Mouse (Mus musculus): ENCODE measurements at regions not wholly inside any gene's neighbourhood (a gene's known extent, or its start where the extent isn't known, plus 50 kb on each side); places are given as distances from the start of the nearest gene placed in this dataset.

DNA sequence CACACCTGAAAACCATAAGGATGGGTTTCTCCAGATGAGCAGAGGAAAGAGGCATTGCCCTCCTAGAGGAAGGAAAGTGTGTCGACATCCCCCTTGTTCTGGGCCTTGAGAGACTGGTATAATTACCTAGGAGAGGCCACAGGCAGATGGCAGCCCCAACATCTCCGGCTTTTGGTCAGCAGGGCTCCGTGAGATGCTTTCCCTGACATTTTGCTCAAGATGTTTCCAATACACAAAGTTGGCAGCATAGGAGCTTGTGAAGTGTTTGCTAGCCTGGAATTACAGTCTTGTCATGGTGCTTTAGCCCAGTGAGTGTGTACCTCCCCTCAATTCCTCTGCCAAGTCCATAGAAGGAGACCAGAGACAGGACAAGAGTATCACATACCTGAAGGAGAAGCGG, 299.5 kb downstream of the Pdcd6ip start:
- H3K9me3 ChIP-seq, result no peaks in the 10 kb centered on the region
- no peaks in the 10 kb centered on the region for H3K4me1 ChIP-seq
- 90% methylated on average over 4 of the region's 4 CpGs for WGBS
- H3K27ac ChIP-seq, result no peak overlapping the region
- H3K27me3 ChIP-seq (ENCODE audit: poor library complexity, severe bottlenecking), result no peaks in the 10 kb centered on the region
- H3K4me3 ChIP-seq, result no peak overlapping the region
- H3K36me3 ChIP-seq (replicated peaks), result no peaks in the 10 kb centered on the region
- DNase-seq (ENCODE audit: extremely low spot score, low spot score), result no peak

DNA sequence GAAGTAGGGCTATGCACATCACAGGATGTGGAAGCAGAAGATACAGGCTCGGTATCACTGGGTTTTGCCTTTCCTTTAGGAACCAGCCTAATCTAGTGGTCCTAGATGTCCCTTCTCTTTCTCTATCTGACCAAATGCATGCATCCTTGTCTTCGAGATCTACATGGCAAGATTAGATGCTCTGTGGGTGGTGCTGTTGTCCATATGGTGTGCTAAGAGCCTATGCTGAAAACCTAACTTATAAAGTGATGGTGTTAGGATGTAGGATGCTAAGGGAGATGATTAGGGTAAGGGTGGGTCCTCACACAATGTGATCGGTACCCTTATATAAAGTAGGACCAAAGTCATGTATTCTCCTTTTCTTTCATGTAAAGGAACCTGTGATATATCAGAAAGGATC, 313.7 kb downstream of the Pdcd6ip start:
- no peaks in the 10 kb centered on the region for H3K4me1 ChIP-seq
- DNase-seq (ENCODE audit: extremely low spot score, low spot score), result no peak
- H3K9me3 ChIP-seq, result no peaks in the 10 kb centered on the region
- no peak overlapping the region for H3K27ac ChIP-seq
- no peaks in the 10 kb centered on the region for H3K36me3 ChIP-seq (replicated peaks)
- no peak overlapping the region for H3K4me3 ChIP-seq
- WGBS, result 89% methylated on average over 3 of the region's 3 CpGs
- no peaks in the 10 kb centered on the region for H3K27me3 ChIP-seq (ENCODE audit: poor library complexity, severe bottlenecking)

DNA sequence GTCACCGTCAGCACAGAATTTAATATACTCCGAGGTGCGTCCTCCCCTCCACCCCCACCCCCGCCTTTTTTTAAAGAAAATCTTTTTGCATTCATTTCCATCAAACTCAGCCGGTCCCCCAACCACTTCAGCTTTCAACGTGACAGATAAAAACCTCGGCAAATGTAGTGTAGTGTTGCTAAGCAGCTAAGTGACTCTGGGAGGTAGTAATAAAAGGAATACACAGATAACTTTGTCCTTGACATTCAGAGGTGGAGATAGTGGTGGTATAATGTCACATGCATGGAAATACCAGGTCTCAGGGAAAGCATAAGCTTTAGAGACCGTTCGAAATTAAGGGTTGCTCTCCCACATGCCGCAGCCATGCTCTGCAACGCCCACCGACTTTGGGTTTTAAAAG, 320.7 kb downstream of the Pdcd6ip start:
- Histone ChIP-seq H3K4me1 (peaks cover 14% of the 10 kb centered on the region), H3K27ac (no peak overlapping the region), H3K4me3 (no peak overlapping the region), H3K9me3 (no peaks in the 10 kb centered on the region), H3K27me3 (ENCODE audit: poor library complexity, severe bottlenecking) (no peaks in the 10 kb centered on the region), H3K36me3 (replicated peaks) (no peaks in the 10 kb centered on the region)
- DNase-seq (ENCODE audit: extremely low spot score, low spot score), result no peak
- WGBS, result 90% methylated on average over 12 of the region's 12 CpGs

DNA sequence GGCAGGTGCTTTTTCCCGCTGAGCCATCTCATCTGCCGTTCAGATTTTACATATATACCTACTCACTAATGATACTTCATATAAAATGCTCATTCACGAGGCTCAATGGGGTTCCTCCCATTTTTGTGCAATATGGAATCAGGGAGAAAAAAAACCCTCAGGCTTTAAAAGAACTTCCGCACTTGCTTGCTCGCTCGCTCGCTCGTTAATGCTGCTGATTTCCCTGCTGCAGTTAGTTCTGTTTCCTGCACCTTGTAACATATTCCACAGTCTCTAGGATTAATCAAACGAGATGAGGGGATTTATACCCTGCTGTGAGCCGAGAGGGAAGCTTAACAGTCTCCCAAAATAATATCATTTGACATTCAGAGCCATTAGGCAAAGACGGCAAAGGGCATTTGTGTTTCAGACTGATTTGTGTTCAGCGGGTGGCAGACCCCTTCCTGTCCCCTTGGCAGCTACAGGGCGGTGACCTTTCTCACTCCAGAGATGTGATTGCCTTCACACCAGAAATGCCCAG, 326.4 kb downstream of the Pdcd6ip start:
- Histone ChIP-seq H3K36me3 (replicated peaks) (no peaks in the 10 kb centered on the region), H3K4me1 (peaks cover 27% of the 10 kb centered on the region), H3K4me3 (peak overlapping the region; percentile 33), H3K27ac (0 out of 2 replicates have a peak overlapping the region, but pooled peaks have one; percentile 3), H3K9me3 (no peaks in the 10 kb centered on the region), H3K27me3 (ENCODE audit: poor library complexity, severe bottlenecking) (no peaks in the 10 kb centered on the region)
- peak; percentile 26 for DNase-seq (ENCODE audit: extremely low spot score, low spot score)
- WGBS, result 27% methylated on average over 13 of the region's 13 CpGs

DNA sequence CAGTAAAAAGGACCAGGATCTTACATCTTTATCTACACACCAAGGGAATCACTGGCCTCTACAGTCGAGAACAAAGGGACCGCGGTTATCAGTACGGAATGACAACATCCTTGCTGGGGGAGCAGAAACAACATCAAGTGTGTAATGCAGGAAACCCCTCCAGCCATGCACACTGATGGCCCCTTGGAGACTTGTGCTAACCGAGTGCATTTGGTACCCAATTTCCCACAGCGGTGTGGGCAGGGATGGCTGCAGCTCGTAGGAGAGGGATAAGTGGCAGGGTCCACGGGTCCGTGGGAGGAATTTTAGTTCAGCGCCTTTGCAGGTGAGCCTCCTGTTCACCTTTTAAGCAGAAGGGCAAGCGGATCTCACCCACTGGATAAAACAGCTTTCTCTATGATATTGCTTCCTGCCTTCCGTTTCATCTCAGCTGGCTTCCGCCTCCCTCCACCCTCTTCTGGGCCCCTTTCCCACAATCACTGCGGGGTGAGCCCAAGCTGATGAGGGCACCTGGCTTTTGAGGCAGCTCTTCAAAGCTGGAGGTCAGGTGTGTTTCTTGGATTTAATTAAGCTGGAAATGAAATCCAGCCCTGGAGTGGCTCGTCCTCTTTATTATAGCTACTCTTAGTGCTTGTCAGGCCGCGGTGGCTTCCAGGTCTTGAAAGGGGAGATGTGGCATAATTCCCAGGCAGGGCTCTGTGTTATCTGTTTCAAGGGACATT, 327.5 kb downstream of the Pdcd6ip start:
- 74% methylated on average over 17 of the region's 17 CpGs for WGBS
- no peak for DNase-seq (ENCODE audit: extremely low spot score, low spot score)
- Histone ChIP-seq H3K4me3 (no peak overlapping the region), H3K9me3 (no peaks in the 10 kb centered on the region), H3K27me3 (ENCODE audit: poor library complexity, severe bottlenecking) (no peaks in the 10 kb centered on the region), H3K36me3 (replicated peaks) (no peaks in the 10 kb centered on the region), H3K27ac (no peak overlapping the region), H3K4me1 (peaks cover 32% of the 10 kb centered on the region)

DNA sequence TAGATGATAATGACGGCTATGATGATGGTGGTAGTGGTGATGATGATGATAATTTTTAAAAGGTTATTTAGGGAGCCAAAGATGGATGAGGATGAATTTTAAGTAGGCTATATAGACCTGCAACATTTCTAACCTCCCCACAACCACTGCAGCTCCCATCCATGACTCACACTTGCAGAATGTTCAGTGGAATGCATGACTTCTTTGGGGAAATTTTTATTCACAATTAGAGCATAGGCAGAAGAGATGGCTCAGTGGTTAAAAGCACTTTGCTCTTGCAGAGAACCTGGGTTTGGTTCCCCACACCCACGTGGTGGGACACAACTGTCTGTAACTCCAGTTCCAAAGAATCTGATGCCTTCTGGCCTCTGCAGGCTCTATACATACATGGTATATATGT, 329.5 kb downstream of the Pdcd6ip start:
- no peaks in the 10 kb centered on the region for H3K36me3 ChIP-seq (replicated peaks)
- H3K27ac ChIP-seq, result no peak overlapping the region
- H3K27me3 ChIP-seq (ENCODE audit: poor library complexity, severe bottlenecking), result no peaks in the 10 kb centered on the region
- 88% methylated on average over 2 of the region's 2 CpGs for WGBS
- H3K4me1 ChIP-seq, result peaks cover 41% of the 10 kb centered on the region
- no peak overlapping the region for H3K4me3 ChIP-seq
- H3K9me3 ChIP-seq, result no peaks in the 10 kb centered on the region
- DNase-seq (ENCODE audit: extremely low spot score, low spot score), result no peak

DNA sequence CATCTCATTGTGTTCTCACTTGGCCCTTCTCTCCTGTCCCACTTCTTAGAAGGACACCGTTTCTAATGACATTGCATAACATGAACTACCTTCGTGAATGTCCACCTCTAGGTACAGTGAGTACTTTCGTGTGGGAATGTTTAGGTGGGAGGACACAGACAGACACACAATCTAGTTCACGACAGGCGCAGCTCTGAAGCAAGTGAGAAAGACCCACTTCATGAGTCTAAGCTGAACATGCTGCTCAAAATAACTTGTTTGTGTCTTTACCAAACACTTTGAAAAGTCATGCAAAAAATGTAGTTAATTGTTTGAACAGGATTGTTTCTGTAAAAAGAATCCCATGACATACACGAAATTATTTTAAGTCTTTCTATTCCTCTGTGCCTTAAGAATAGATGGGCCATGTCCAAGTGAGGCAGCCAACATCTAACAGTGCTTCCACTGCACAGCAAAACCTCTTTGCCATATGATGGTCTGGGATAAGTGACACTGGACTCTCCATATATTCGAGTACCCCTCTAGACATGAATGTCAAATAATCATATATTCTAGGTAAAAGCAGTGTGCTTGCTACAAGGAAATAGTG, 336.2 kb downstream of the Pdcd6ip start:
- H3K27ac ChIP-seq, result no peak overlapping the region
- no peak for DNase-seq (ENCODE audit: extremely low spot score, low spot score)
- H3K27me3 ChIP-seq (ENCODE audit: poor library complexity, severe bottlenecking), result no peaks in the 10 kb centered on the region
- H3K4me1 ChIP-seq, result peaks cover 23% of the 10 kb centered on the region
- no peak overlapping the region for H3K4me3 ChIP-seq
- H3K36me3 ChIP-seq (replicated peaks), result no peaks in the 10 kb centered on the region
- WGBS, result 86% methylated on average over 7 of the region's 7 CpGs
- H3K9me3 ChIP-seq, result no peaks in the 10 kb centered on the region

DNA sequence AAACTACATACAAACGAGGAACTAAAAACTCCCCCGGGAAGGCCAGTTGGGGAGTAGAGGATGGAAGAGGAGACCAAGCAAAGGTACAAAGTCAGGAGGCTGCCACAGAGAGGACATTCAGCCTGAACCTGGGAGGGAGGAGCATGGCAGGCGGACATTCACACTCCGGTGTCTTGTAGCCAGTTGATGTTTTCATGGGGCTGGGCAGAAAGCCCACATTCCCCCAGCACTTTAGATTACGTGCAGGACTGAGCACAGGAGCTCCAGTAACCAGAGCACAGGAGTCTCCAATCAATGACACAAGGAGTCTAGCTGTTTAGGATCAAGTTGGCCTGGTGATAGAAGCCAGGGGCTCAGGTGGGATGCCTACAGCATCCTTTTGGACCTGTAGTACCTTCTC, 360.1 kb downstream of the Pdcd6ip start:
- Histone ChIP-seq H3K4me1 (0 out of 2 replicates have a peak, but pooled peaks cover 5% of the 10 kb centered on the region), H3K27me3 (ENCODE audit: poor library complexity, severe bottlenecking) (no peaks in the 10 kb centered on the region), H3K27ac (no peak overlapping the region), H3K9me3 (no peaks in the 10 kb centered on the region), H3K36me3 (replicated peaks) (no peaks in the 10 kb centered on the region), H3K4me3 (no peak overlapping the region)
- WGBS, result 89% methylated on average over 5 of the region's 5 CpGs
- DNase-seq (ENCODE audit: extremely low spot score, low spot score), result no peak

DNA sequence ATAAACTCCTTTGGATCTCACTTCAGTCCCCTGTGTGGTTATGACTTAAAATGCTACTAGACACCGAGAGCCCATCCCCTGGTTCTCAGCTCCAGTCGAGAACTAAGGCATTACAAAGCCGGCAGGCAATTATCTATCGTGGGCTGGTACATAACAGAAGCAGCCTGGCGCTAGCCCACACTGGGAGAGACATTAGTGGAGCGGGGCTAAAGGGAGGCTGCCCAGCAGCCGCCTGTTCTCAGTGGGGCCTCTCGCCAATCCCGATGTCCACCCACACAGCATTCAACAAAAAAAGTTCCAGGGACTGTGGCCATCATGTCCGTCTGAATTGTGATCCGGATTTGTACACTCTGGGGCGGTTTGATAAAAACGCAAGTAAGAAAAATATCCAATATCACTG, 361.5 kb downstream of the Pdcd6ip start:
- no peaks in the 10 kb centered on the region for H3K36me3 ChIP-seq (replicated peaks)
- H3K4me3 ChIP-seq, result no peak overlapping the region
- no peaks in the 10 kb centered on the region for H3K9me3 ChIP-seq
- no peaks in the 10 kb centered on the region for H3K27me3 ChIP-seq (ENCODE audit: poor library complexity, severe bottlenecking)
- WGBS, result 83% methylated on average over 13 of the region's 13 CpGs
- no peak overlapping the region for H3K27ac ChIP-seq
- H3K4me1 ChIP-seq, result 0 out of 2 replicates have a peak, but pooled peaks cover 5% of the 10 kb centered on the region
- no peak for DNase-seq (ENCODE audit: extremely low spot score, low spot score)

DNA sequence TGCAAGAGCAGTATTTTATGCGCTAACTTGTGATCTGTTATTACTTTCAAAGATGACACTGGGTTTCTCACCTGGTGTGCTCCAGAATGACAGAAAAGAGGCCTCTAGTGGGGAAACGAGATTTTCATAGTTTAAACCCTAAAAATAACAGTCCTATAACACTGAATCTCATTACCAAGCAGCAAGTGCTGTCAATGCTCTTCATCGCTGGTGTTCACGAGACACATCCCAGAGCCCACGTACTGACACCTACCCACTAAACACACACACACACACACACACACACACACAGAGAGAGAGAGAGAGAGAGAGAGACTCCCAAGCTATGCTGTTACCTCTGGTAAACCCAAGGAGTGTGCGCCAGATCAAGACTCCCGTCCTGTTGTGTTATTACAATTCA, 365.9 kb downstream of the Pdcd6ip start:
- H3K27me3 ChIP-seq (ENCODE audit: poor library complexity, severe bottlenecking), result no peaks in the 10 kb centered on the region
- DNase-seq (ENCODE audit: extremely low spot score, low spot score), result no peak
- no peak overlapping the region for H3K4me3 ChIP-seq
- no peaks in the 10 kb centered on the region for H3K36me3 ChIP-seq (replicated peaks)
- H3K27ac ChIP-seq, result no peak overlapping the region
- H3K9me3 ChIP-seq, result no peaks in the 10 kb centered on the region
- WGBS, result 91% methylated on average over 7 of the region's 7 CpGs
- H3K4me1 ChIP-seq, result 0 out of 2 replicates have a peak, but pooled peaks cover 5% of the 10 kb centered on the region

DNA sequence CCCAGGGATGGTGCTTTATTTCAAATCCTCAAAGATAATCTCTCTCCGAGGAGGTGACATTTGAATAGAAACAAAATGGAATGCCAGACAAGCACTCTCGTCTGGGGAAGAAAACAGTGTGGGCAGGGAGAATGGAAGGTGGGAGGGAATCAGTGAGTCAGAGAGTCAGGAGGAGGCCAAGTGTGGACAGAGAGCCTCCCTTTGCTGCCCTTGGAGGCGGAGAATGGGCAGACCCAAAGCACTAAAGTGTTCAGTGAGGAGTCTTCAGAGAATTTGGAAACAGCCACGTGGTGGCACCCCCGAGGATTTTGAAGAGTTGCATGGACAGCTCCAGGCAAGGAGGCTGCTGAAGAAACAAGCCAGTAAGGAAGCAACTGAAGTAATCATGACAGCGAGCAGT, 367.2 kb downstream of the Pdcd6ip start:
- Histone ChIP-seq H3K27me3 (ENCODE audit: poor library complexity, severe bottlenecking) (no peaks in the 10 kb centered on the region), H3K4me3 (no peak overlapping the region), H3K9me3 (no peaks in the 10 kb centered on the region), H3K27ac (no peak overlapping the region), H3K36me3 (replicated peaks) (no peaks in the 10 kb centered on the region), H3K4me1 (no peaks in the 10 kb centered on the region)
- WGBS, result 58% methylated on average over 6 of the region's 6 CpGs
- no peak for DNase-seq (ENCODE audit: extremely low spot score, low spot score)

DNA sequence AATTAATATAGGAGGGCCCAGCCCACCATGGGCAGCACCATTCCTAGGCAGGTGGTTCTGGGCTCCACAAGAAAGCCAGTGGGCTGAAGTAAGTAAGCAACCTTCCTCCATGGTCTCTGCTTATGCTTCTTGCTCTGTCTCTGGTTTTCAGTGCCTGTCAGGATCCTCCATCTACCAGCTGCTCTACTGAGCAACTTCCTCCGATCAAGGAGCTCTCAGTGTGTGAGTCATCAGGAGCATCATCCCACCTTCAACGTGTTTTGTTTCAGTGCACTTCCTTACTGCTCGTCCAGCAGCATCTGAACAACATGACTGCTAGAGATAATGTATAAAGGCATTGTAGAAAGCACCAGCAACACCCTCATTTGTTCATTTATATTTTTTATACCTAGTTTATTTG, 368.0 kb downstream of the Pdcd6ip start:
- DNase-seq (ENCODE audit: extremely low spot score, low spot score), result no peak
- 86% methylated on average over 3 of the region's 3 CpGs for WGBS
- H3K4me1 ChIP-seq, result no peaks in the 10 kb centered on the region
- H3K4me3 ChIP-seq, result no peak overlapping the region
- H3K27ac ChIP-seq, result no peak overlapping the region
- H3K36me3 ChIP-seq (replicated peaks), result no peaks in the 10 kb centered on the region
- no peaks in the 10 kb centered on the region for H3K27me3 ChIP-seq (ENCODE audit: poor library complexity, severe bottlenecking)
- no peaks in the 10 kb centered on the region for H3K9me3 ChIP-seq

DNA sequence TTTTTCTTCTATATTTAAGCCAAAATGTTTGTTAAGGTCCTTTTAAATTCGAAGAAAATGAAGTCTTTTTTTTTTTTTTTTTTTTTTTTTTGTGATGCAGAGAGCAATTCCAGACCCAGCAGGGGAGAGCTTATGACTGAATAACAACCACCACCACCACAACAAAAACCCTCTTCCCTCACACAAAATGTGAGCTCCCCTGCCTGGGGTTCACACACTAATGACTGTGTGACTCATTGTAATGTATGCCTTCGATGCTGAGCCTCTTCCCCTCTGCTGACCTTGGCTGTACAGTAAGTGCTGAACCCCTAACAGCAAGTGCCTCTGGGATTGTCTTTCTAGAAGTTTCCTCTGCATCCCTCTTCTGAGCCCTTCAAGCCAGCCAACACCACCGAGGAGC, 383.6 kb downstream of the Pdcd6ip start:
- Histone ChIP-seq H3K36me3 (replicated peaks) (no peaks in the 10 kb centered on the region), H3K4me1 (peaks cover 6% of the 10 kb centered on the region), H3K27ac (no peak overlapping the region), H3K27me3 (ENCODE audit: poor library complexity, severe bottlenecking) (no peaks in the 10 kb centered on the region), H3K4me3 (no peak overlapping the region), H3K9me3 (no peaks in the 10 kb centered on the region)
- 56% methylated on average over 3 of the region's 3 CpGs for WGBS
- no peak for DNase-seq (ENCODE audit: extremely low spot score, low spot score)

Measured in forebrain, embryonic 10.5 days (tissue).